ENCODE assay signal across 8 mouse cellular contexts in genomic region chr13:73604156-73604957, GRCm38 (mm10). TPM values are rescaled to one million over a fixed set of nuclear protein-coding genes. Genes with fewer than 3 reads are reported as not detected.
A peak's percentile ranks its signal among the peaks of the same experiment; 100 is the strongest.
DNase-seq lines count a peak whose midpoint lies in the region; ATAC-seq and TF ChIP-seq lines count a peak whose summit lies in the region.

No protein-coding gene starts in this region.

- TF ChIP-seq POLR2A in cerebellum, adult 2 months (IDR thresholded peaks at IDR 0.05; ENCODE audit: borderline replicate concordance, insufficient read depth, low read length): no peak
- no peak for TF ChIP-seq POLR2A in testis, adult 2 months (IDR thresholded peaks at IDR 0.05; ENCODE audit: control insufficient read depth, low read depth, low read length)

- no peak for DNase-seq in cerebellum, adult 2 months
- no peak for DNase-seq in cerebellum, postnatal 36 days
- no peak for DNase-seq in testis, postnatal 14 days (ENCODE audit: low spot score)
- peak; percentile 34 for DNase-seq in hindbrain, embryonic 11.5 days (ENCODE audit: low spot score)
- no peak for DNase-seq in layer of hippocampus, postnatal 10 days (ENCODE audit: low spot score in 2 of 2)
- no peak for DNase-seq in spleen, adult 12 weeks (ENCODE audit: low spot score)

- no peaks in the 10 kb centered on the region for H3K9me3 ChIP-seq in hindbrain, embryonic 11.5 days (ENCODE audit: control insufficient read depth, low read length)

- no peak overlapping the region; the same call in 1 of the 2 replicates for H3K27ac ChIP-seq in cerebellum, adult 2 months (ENCODE audit: insufficient read depth, low read length)
- peak overlapping the region; percentile 27 for H3K27ac ChIP-seq in testis, adult 2 months (ENCODE audit: control insufficient read depth, insufficient read depth, low read depth, low read length)
- peak overlapping the region; percentile 30; the same call in 1 of the 2 replicates for H3K27ac ChIP-seq in hindbrain, embryonic 11.5 days (ENCODE audit: low read depth, low read length)

- H3K36me3 ChIP-seq in testis, adult 2 months (ENCODE audit: control insufficient read depth, insufficient read depth, low read length): peaks cover 2% of the 10 kb centered on the region; the same call in 1 of the 2 replicates
- H3K36me3 ChIP-seq in hindbrain, embryonic 11.5 days (ENCODE audit: control insufficient read depth, insufficient read depth, low read length): peaks cover 3% of the 10 kb centered on the region

- peak; percentile 86 for ATAC-seq in hindbrain, embryonic 11.5 days (ENCODE audit: low FRiP score)
- ATAC-seq in megakaryocyte, adult 5-6 weeks (ENCODE audit: poor library complexity, severe bottlenecking): peak; percentile 28

- peak overlapping the region; percentile 97 for H3K4me3 ChIP-seq in cerebellum, adult 2 months (replicated peaks; ENCODE audit: insufficient read depth, low read depth, low read length)
- H3K4me3 ChIP-seq in testis, adult 2 months (ENCODE audit: control insufficient read depth, low read depth, low read length): peak overlapping the region; percentile 92
- peak overlapping the region; percentile 85 for H3K4me3 ChIP-seq in hindbrain, embryonic 11.5 days (ENCODE audit: low read depth, low read length)

- TF ChIP-seq CTCF in cerebellum, adult 2 months (IDR thresholded peaks at IDR 0.05; ENCODE audit: borderline replicate concordance, insufficient read depth, low read depth, low read length): no peak
- TF ChIP-seq CTCF in testis, adult 2 months (IDR thresholded peaks at IDR 0.05; ENCODE audit: control insufficient read depth, insufficient read depth, insufficient replicate concordance, low read depth, low read length): no peak

- peak overlapping the region; percentile 83 for H3K9ac ChIP-seq in hindbrain, embryonic 11.5 days (ENCODE audit: low read depth, low read length)

- no peaks in the 10 kb centered on the region for H3K27me3 ChIP-seq in cerebellum, adult 2 months (ENCODE audit: control insufficient read depth, insufficient read depth, low read length)
- no peaks in the 10 kb centered on the region for H3K27me3 ChIP-seq in testis, adult 2 months (ENCODE audit: control insufficient read depth, insufficient read depth, low read length)
- H3K27me3 ChIP-seq in hindbrain, embryonic 11.5 days (ENCODE audit: control insufficient read depth, insufficient read depth, low read length): no peaks in the 10 kb centered on the region

- 3% methylated on average over 38 of the region's 39 CpGs for WGBS in cerebellum, adult 2 months
- WGBS in hindbrain, embryonic 11.5 days: 6% methylated on average over 25 of the region's 39 CpGs

- peaks cover 3% of the 10 kb centered on the region; the same call in 1 of the 2 replicates for H3K4me1 ChIP-seq in cerebellum, adult 2 months (ENCODE audit: control insufficient read depth, insufficient read depth, low read length)
- peaks cover 6% of the 10 kb centered on the region for H3K4me1 ChIP-seq in testis, adult 2 months (ENCODE audit: control insufficient read depth, insufficient read depth, low read length)
- H3K4me1 ChIP-seq in hindbrain, embryonic 11.5 days (replicated peaks; ENCODE audit: control insufficient read depth, insufficient read depth, low read length): 0 out of 2 replicates have a peak, but pooled peaks cover 3% of the 10 kb centered on the region

- H3K4me2 ChIP-seq in hindbrain, embryonic 11.5 days (replicated peaks; ENCODE audit: low read depth, low read length): peak overlapping the region; percentile 86

RNA-seq across cellular contexts. Expression of gene Clptm1l, which starts 0.6 kb away (rescaled TPM):
- polyA plus RNA-seq in cerebellum, adult 2 months (2012; rRNA removed): 100 and 108 TPM in 2 replicates
- 132 and 138 TPM in 2 replicates for polyA plus RNA-seq in testis, adult 2 months (2012; rRNA removed)
- 111 and 112 TPM in 2 replicates for polyA plus RNA-seq in hindbrain, embryonic 11.5 days (2014; fragmentation: Nextera tagmentation; extraction: Ambion mirVana)
- 171 and 196 TPM in 2 replicates for total RNA-seq in megakaryocyte, adult 5-6 weeks (2015)
- 66.0 and 76.0 TPM in 2 replicates for total RNA-seq in megakaryocyte, adult 5-6 weeks (2017)
- 100 to 1,000 TPM; 111 to 127 TPM for total RNA-seq in layer of hippocampus, postnatal 10 days (2021)

RNA-seq across cellular contexts. Expression of gene Tert, which starts 22.4 kb away (rescaled TPM):
- 1.4 TPM in 2 replicates for polyA plus RNA-seq in cerebellum, adult 2 months (2012; rRNA removed)
- 2.9 and 4.1 TPM in 2 replicates for polyA plus RNA-seq in testis, adult 2 months (2012; rRNA removed)
- polyA plus RNA-seq in hindbrain, embryonic 11.5 days (2014; fragmentation: Nextera tagmentation; extraction: Ambion mirVana): 3.3 and 5.3 TPM in 2 replicates
- 0.04 TPM in 1 of 2 replicates, not detected in the other for total RNA-seq in megakaryocyte, adult 5-6 weeks (2015)
- 0.11 TPM in 1 of 2 replicates, not detected in the other for total RNA-seq in megakaryocyte, adult 5-6 weeks (2017)
- total RNA-seq in layer of hippocampus, postnatal 10 days (2021): 1 to 10 TPM; 4.8 to 5.6 TPM
